Mouse (Mus musculus) gastrocnemius, adult 18-20 months (tissue): ENCODE data around the gene Zfp263. TPM values are rescaled to one million over a fixed set of nuclear protein-coding genes. Genes with fewer than 3 reads are reported as not detected.

Experiments used
- total RNA-seq, 2 experiments: library from RNA; stranded (reverse); gene quantifications; 2 replicates each; pipeline ENCODE4 v1.2.3; 2021

The Zfp263 gene
- total RNA-seq, 2 experiments from 2014 or later, result 5.4 to 6.1 TPM

Other genes starting within 250 kb of the Zfp263 start
- gene Olfr161, start 153.1 kb upstream of the Zfp263 start, total RNA-seq, result not detected
- not detected for gene Mefv, start 26.0 kb upstream of the Zfp263 start, total RNA-seq
- not detected for gene Olfr15, start 86.8 kb downstream of the Zfp263 start, total RNA-seq
- 1 to 10 TPM; 1.7 to 1.9 TPM for gene Zfp174, start 103.2 kb downstream of the Zfp263 start, total RNA-seq
- 10 to 100 TPM; 36.8 to 37.1 TPM for gene Naa60, start 128.3 kb downstream of the Zfp263 start, total RNA-seq
- 1 to 10 TPM; 6.3 to 7.2 TPM for gene Zfp597, start 140.5 kb downstream of the Zfp263 start, total RNA-seq
- gene Gm20695, start 140.6 kb downstream of the Zfp263 start, total RNA-seq, result not detected
- 1 to 10 TPM; 2.4 to 2.8 TPM for gene 1700037C18Rik, start 164.6 kb downstream of the Zfp263 start, total RNA-seq
- gene Cluap1, start 164.7 kb downstream of the Zfp263 start, total RNA-seq, result 1 to 10 TPM; 7.3 to 8.4 TPM
- gene Nlrc3, start 232.5 kb downstream of the Zfp263 start, total RNA-seq, result 1 to 10 TPM; 1.5 to 3.1 TPM